Mouse (Mus musculus): ENCODE data around the gene Nucb1. TPM values are rescaled to one million over a fixed set of nuclear protein-coding genes. Genes with fewer than 3 reads are reported as not detected.

Gene Nucb1
- polyA plus RNA-seq, 1 experiment from 2014 or later = 199 TPM

GRCm38 (mm10) chr7:45456721-45457203, 53.4 kb downstream of the Nucb1 start:
- peaks cover 22% of the 10 kb centered on the region for H3K36me3 ChIP-seq (ENCODE audit: control insufficient read depth, insufficient read depth, low read length)

GRCm38 (mm10) chr7:45455932-45456696, 54.1 kb downstream of the Nucb1 start:
- ATAC-seq (ENCODE audit: low FRiP score, low TSS enrichment) = no peak
- no peak overlapping the region; the same call in 1 of the 2 replicates for H3K9ac ChIP-seq (ENCODE audit: low read length)
- H3K4me2 ChIP-seq (replicated peaks; ENCODE audit: low read depth) = no peak overlapping the region
- TF ChIP-seq CTCF (IDR thresholded peaks at IDR 0.05; ENCODE audit: low read depth) (no peak), EP300 (optimal IDR thresholded peaks at IDR 0.05) (no peak)
- DNase-seq (ENCODE audit: low spot score) = peak; percentile 54
- H3K27me3 ChIP-seq (ENCODE audit: control insufficient read depth, insufficient read depth, low read length) = no peaks in the 10 kb centered on the region
- peaks cover 22% of the 10 kb centered on the region for H3K36me3 ChIP-seq (ENCODE audit: control insufficient read depth, insufficient read depth, low read length)
- H3K9me3 ChIP-seq (ENCODE audit: control insufficient read depth, low read length) = no peaks in the 10 kb centered on the region
- peaks cover 7% of the 10 kb centered on the region for H3K4me1 ChIP-seq (replicated peaks; ENCODE audit: control insufficient read depth, insufficient read depth)
- 67% methylated on average over 13 of the region's 13 CpGs for WGBS
- no peak overlapping the region for H3K27ac ChIP-seq (replicated peaks)
- H3K4me3 ChIP-seq (ENCODE audit: low read depth, low read length) = no peak overlapping the region

More at GRCm38 (mm10) chr7:45456721-45457203, 53.4 kb downstream of the Nucb1 start:
- no peak overlapping the region for H3K4me2 ChIP-seq (replicated peaks; ENCODE audit: low read depth)
- TF ChIP-seq CTCF (IDR thresholded peaks at IDR 0.05; ENCODE audit: low read depth) (no peak), EP300 (optimal IDR thresholded peaks at IDR 0.05) (no peak)
- H3K4me1 ChIP-seq (replicated peaks; ENCODE audit: control insufficient read depth, insufficient read depth) = peaks cover 7% of the 10 kb centered on the region
- H3K27ac ChIP-seq (replicated peaks) = no peak overlapping the region; the same call in 1 of the 2 replicates
- no peak overlapping the region for H3K4me3 ChIP-seq (ENCODE audit: low read depth, low read length)
- DNase-seq (ENCODE audit: low spot score) = peak; percentile 44
- no peaks in the 10 kb centered on the region for H3K27me3 ChIP-seq (ENCODE audit: control insufficient read depth, insufficient read depth, low read length)
- WGBS = 37% methylated on average over 9 of the region's 9 CpGs
- ATAC-seq (ENCODE audit: low FRiP score, low TSS enrichment) = no peak
- no peak overlapping the region for H3K9ac ChIP-seq (ENCODE audit: low read length)
- H3K9me3 ChIP-seq (ENCODE audit: control insufficient read depth, low read length) = no peaks in the 10 kb centered on the region

- TF ChIP-seq CTCF (IDR thresholded peaks at IDR 0.05; ENCODE audit: low read depth) (no peak), EP300 (optimal IDR thresholded peaks at IDR 0.05) (no peak)
- Histone ChIP-seq H3K27me3 (ENCODE audit: control insufficient read depth, insufficient read depth, low read length) (no peaks in the 10 kb centered on the region), H3K36me3 (ENCODE audit: control insufficient read depth, insufficient read depth, low read length) (peaks cover 22% of the 10 kb centered on the region), H3K4me3 (ENCODE audit: low read depth, low read length) (no peak overlapping the region), H3K9me3 (ENCODE audit: control insufficient read depth, low read length) (no peaks in the 10 kb centered on the region), H3K4me2 (replicated peaks; ENCODE audit: low read depth) (no peak overlapping the region), H3K27ac (replicated peaks) (no peak overlapping the region), H3K4me1 (replicated peaks; ENCODE audit: control insufficient read depth, insufficient read depth) (no peaks in the 10 kb centered on the region), H3K9ac (ENCODE audit: low read length) (no peak overlapping the region)
- peak; percentile 15 for DNase-seq (ENCODE audit: low spot score)
- WGBS = 93% methylated on average over 12 of the region's 15 CpGs
- ATAC-seq (ENCODE audit: low FRiP score, low TSS enrichment) = no peak
These were observed 55.2 kb downstream of the Nucb1 start for GRCm38 (mm10) chr7:45454971-45455370.

- ATAC-seq (ENCODE audit: low FRiP score, low TSS enrichment) = peak; percentile 77
- H3K27me3 ChIP-seq (ENCODE audit: control insufficient read depth, insufficient read depth, low read length) = no peaks in the 10 kb centered on the region
- WGBS = 53% methylated on average over 23 of the region's 23 CpGs
- no peak overlapping the region for H3K27ac ChIP-seq (replicated peaks)
- H3K36me3 ChIP-seq (ENCODE audit: control insufficient read depth, insufficient read depth, low read length) = peaks cover 18% of the 10 kb centered on the region
- H3K4me3 ChIP-seq (ENCODE audit: low read depth, low read length) = no peak overlapping the region
- H3K9ac ChIP-seq (ENCODE audit: low read length) = no peak overlapping the region
- TF ChIP-seq CTCF (IDR thresholded peaks at IDR 0.05; ENCODE audit: low read depth) (peak; percentile 91), EP300 (optimal IDR thresholded peaks at IDR 0.05) (no peak)
- peak; percentile 86 for DNase-seq (ENCODE audit: low spot score)
- H3K4me1 ChIP-seq (replicated peaks; ENCODE audit: control insufficient read depth, insufficient read depth) = no peaks in the 10 kb centered on the region
- no peaks in the 10 kb centered on the region for H3K9me3 ChIP-seq (ENCODE audit: control insufficient read depth, low read length)
- H3K4me2 ChIP-seq (replicated peaks; ENCODE audit: low read depth) = no peak overlapping the region
These were observed 58.7 kb downstream of the Nucb1 start for GRCm38 (mm10) chr7:45451344-45451982.

GRCm38 (mm10) chr7:45449974-45450373, 60.2 kb downstream of the Nucb1 start:
- Histone ChIP-seq H3K4me3 (ENCODE audit: low read depth, low read length) (no peak overlapping the region), H3K27ac (replicated peaks) (no peak overlapping the region), H3K27me3 (ENCODE audit: control insufficient read depth, insufficient read depth, low read length) (no peaks in the 10 kb centered on the region), H3K4me2 (replicated peaks; ENCODE audit: low read depth) (no peak overlapping the region), H3K9me3 (ENCODE audit: control insufficient read depth, low read length) (no peaks in the 10 kb centered on the region), H3K9ac (ENCODE audit: low read length) (no peak overlapping the region), H3K36me3 (ENCODE audit: control insufficient read depth, insufficient read depth, low read length) (peaks cover 18% of the 10 kb centered on the region), H3K4me1 (replicated peaks; ENCODE audit: control insufficient read depth, insufficient read depth) (no peaks in the 10 kb centered on the region)
- DNase-seq (ENCODE audit: low spot score) (no peak), ATAC-seq (ENCODE audit: low FRiP score, low TSS enrichment) (no peak)
- WGBS = 78% methylated on average over 1 of the region's 1 CpGs
- TF ChIP-seq EP300 (optimal IDR thresholded peaks at IDR 0.05) (no peak), CTCF (IDR thresholded peaks at IDR 0.05; ENCODE audit: low read depth) (no peak)

All from stomach, postnatal 0 days (tissue).